Mouse (Mus musculus): ENCODE measurements at regions not wholly inside any gene's neighbourhood (a gene's known extent, or its start where the extent isn't known, plus 50 kb on each side); places are given as distances from the start of the nearest gene placed in this dataset.

DNA sequence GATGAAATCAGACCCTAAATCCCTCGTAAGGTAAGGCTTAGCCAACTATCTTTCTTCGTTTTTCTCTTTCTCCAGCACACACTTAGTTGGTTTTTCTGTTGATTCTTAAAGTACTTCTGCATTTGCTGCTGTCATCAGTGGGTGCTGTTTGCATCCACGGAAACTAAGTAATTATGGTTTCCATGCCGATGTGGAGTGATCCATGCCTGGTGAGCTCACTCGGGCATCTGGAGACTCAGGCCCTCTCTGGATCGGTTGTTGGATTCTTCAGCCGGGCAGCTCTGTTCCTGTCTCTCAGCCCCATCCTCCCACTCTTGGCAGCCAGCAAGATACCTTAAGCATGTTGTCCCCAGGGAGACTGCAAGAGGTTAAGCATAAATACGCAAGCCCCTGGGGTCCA lies 97.4 kb upstream of the Cacna1e start:
- no peak for DNase-seq (ENCODE audit: low spot score)
- H3K27me3 ChIP-seq (ENCODE audit: control insufficient read depth, insufficient read depth, low read length) = no peaks in the 10 kb centered on the region
- no peak overlapping the region for H3K4me2 ChIP-seq (ENCODE audit: low read depth)
- no peaks in the 10 kb centered on the region for H3K36me3 ChIP-seq (ENCODE audit: control insufficient read depth, insufficient read depth, low read length)
- H3K9me3 ChIP-seq (ENCODE audit: control insufficient read depth, low read length) = no peaks in the 10 kb centered on the region
- no peaks in the 10 kb centered on the region for H3K4me1 ChIP-seq (ENCODE audit: control insufficient read depth, insufficient read depth, low read length)
- no peak overlapping the region for H3K9ac ChIP-seq (ENCODE audit: low read length)
- H3K27ac ChIP-seq (ENCODE audit: low read depth, low read length) = no peak overlapping the region
- H3K4me3 ChIP-seq (ENCODE audit: low read depth, low read length) = no peak overlapping the region
- no peak for ATAC-seq (ENCODE audit: insufficient read depth, low FRiP score, low TSS enrichment)
- 88% methylated on average over 8 of the region's 8 CpGs for WGBS

DNA sequence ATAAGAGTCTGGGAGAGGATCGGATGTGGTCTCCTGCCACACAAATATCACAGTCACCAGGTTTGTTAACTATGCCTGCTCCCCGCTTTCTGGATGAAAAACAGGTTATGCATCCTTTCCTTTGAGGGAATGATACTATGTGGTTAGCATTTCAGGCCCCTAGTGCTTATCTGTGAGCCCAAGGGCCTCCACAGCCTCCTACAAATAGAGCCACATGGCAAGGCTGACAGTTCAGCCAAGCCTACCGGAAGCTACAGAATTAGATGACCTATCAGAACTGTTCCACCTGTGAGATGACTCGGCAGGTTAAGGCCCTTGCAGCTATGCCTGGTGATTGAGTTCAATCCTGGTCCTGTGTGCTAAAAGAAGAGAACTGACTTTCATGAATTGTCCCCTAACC lies 91.4 kb upstream of the Cacna1e start:
- no peak overlapping the region for H3K4me2 ChIP-seq (ENCODE audit: low read depth)
- DNase-seq (ENCODE audit: low spot score) = no peak
- WGBS = 88% methylated on average over 4 of the region's 4 CpGs
- no peaks in the 10 kb centered on the region for H3K27me3 ChIP-seq (ENCODE audit: control insufficient read depth, insufficient read depth, low read length)
- H3K9ac ChIP-seq (ENCODE audit: low read length) = no peak overlapping the region
- no peak overlapping the region for H3K4me3 ChIP-seq (ENCODE audit: low read depth, low read length)
- ATAC-seq (ENCODE audit: insufficient read depth, low FRiP score, low TSS enrichment) = no peak
- no peaks in the 10 kb centered on the region for H3K4me1 ChIP-seq (ENCODE audit: control insufficient read depth, insufficient read depth, low read length)
- no peak overlapping the region for H3K27ac ChIP-seq (ENCODE audit: low read depth, low read length)
- H3K9me3 ChIP-seq (ENCODE audit: control insufficient read depth, low read length) = no peaks in the 10 kb centered on the region
- H3K36me3 ChIP-seq (ENCODE audit: control insufficient read depth, insufficient read depth, low read length) = no peaks in the 10 kb centered on the region

DNA sequence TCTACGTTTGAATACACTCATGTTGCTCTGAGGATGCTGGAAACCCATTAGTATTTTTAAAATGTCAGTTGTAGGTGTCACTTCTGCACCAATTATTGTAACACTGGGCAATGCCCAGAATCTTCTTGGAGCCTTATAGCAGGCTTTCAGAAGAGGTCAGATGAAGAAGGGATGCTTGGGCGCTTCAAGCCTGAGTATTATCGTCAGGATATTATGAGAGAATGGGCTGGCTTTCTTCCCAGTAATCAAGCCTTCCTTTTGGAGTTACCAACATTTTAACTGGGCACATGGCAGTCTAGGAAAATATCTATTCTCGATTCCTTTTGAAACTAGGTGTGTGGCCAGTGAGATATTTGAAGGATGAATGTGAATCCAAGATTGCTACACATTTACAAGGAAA lies 77.0 kb upstream of the Cacna1e start:
- no peaks in the 10 kb centered on the region for H3K27me3 ChIP-seq (ENCODE audit: control insufficient read depth, insufficient read depth, low read length)
- no peak for ATAC-seq (ENCODE audit: insufficient read depth, low FRiP score, low TSS enrichment)
- no peaks in the 10 kb centered on the region for H3K36me3 ChIP-seq (ENCODE audit: control insufficient read depth, insufficient read depth, low read length)
- no peak overlapping the region for H3K9ac ChIP-seq (ENCODE audit: low read length)
- H3K27ac ChIP-seq (ENCODE audit: low read depth, low read length) = no peak overlapping the region
- 86% methylated on average over 4 of the region's 4 CpGs for WGBS
- H3K4me3 ChIP-seq (ENCODE audit: low read depth, low read length) = no peak overlapping the region
- DNase-seq (ENCODE audit: low spot score) = no peak
- no peaks in the 10 kb centered on the region for H3K9me3 ChIP-seq (ENCODE audit: control insufficient read depth, low read length)
- H3K4me2 ChIP-seq (ENCODE audit: low read depth) = no peak overlapping the region
- H3K4me1 ChIP-seq (ENCODE audit: control insufficient read depth, insufficient read depth, low read length) = no peaks in the 10 kb centered on the region

DNA sequence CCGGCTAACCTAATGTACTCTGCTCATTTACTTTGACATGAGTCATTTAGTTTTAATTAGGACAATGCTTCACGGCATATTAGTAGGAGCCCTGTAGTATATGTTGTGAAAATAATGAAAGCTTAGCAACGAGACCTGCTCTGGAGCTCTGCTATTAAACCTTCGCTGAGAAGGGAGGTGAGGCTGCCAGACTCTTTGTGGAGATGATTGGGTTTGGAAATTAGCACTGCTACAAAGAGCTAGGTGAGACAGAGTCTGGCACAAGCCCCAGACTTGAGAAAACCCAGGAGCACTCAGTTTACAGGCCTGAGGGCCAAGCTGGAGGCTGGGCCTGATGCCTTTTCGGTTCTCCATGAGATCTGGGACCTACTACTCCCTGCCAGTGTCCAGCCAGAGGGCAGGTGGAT lies 72.3 kb upstream of the Cacna1e start:
- WGBS = 77% methylated on average over 5 of the region's 5 CpGs
- Histone ChIP-seq H3K9ac (ENCODE audit: low read length) (no peak overlapping the region), H3K4me2 (ENCODE audit: low read depth) (no peak overlapping the region), H3K4me1 (ENCODE audit: control insufficient read depth, insufficient read depth, low read length) (no peaks in the 10 kb centered on the region), H3K4me3 (ENCODE audit: low read depth, low read length) (no peak overlapping the region), H3K36me3 (ENCODE audit: control insufficient read depth, insufficient read depth, low read length) (no peaks in the 10 kb centered on the region), H3K9me3 (ENCODE audit: control insufficient read depth, low read length) (no peaks in the 10 kb centered on the region), H3K27me3 (ENCODE audit: control insufficient read depth, insufficient read depth, low read length) (no peaks in the 10 kb centered on the region), H3K27ac (ENCODE audit: low read depth, low read length) (no peak overlapping the region)
- ATAC-seq (ENCODE audit: insufficient read depth, low FRiP score, low TSS enrichment) (no peak), DNase-seq (ENCODE audit: low spot score) (no peak)

DNA sequence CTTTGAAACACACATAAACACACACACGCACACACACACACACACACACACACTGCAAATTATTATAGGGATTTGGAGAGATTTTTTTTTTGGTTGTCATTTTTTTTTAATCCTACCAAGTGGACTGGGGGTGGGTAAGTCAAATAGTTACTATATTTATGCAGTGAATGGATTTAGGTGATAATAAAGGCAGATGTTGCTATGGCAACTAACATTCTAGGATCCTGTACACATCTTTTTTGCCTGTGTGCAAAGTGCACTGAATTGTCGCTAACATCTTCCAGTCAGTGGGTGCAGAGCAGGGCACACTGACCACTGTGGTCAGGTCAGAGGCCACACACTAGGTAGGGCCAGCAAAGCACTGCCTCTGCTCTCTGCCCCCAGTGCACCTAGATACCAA lies 68.4 kb upstream of the Cacna1e start:
- DNase-seq (ENCODE audit: low spot score) = no peak
- no peak for ATAC-seq (ENCODE audit: insufficient read depth, low FRiP score, low TSS enrichment)
- Histone ChIP-seq H3K4me3 (ENCODE audit: low read depth, low read length) (no peak overlapping the region), H3K4me2 (ENCODE audit: low read depth) (no peak overlapping the region), H3K4me1 (ENCODE audit: control insufficient read depth, insufficient read depth, low read length) (no peaks in the 10 kb centered on the region), H3K9ac (ENCODE audit: low read length) (no peak overlapping the region), H3K9me3 (ENCODE audit: control insufficient read depth, low read length) (no peaks in the 10 kb centered on the region), H3K27me3 (ENCODE audit: control insufficient read depth, insufficient read depth, low read length) (no peaks in the 10 kb centered on the region), H3K27ac (ENCODE audit: low read depth, low read length) (no peak overlapping the region), H3K36me3 (ENCODE audit: control insufficient read depth, insufficient read depth, low read length) (no peaks in the 10 kb centered on the region)
- 88% methylated on average over 2 of the region's 2 CpGs for WGBS
